Mouse (Mus musculus) kidney, adult 9 months (tissue): Measurements from ENCODE around the gene Pramel4.
"Not testable (repeated sequence)": the region's sequence is repeated elsewhere in the genome, so short reads cannot be mapped to it uniquely, and the experiment has no call there.

Experiments
- DNase-seq: peaks from one replicate; pipeline ENCODE4 v3.0.0; 2022

Gene Pramel4

GRCm38 (mm10) chr4:144058826-144059225 lies at the start of gene Pramel4:
Gene Pramel4, plus strand, starts transcription at chr4:144059126.
- DNase-seq: not testable (repeated sequence)

GRCm38 (mm10) chr4:144106174-144106573 lies 47.2 kb downstream of the Pramel4 start, which contains the start of gene Gm13102:
Gene Gm13102, plus strand, starts transcription at chr4:144106474.
- not testable (repeated sequence) for DNase-seq
